Mouse (Mus musculus) midbrain, embryonic 14.5 days (tissue): ENCODE results near the gene Ttc3. TPM values are rescaled to one million over a fixed set of nuclear protein-coding genes. Genes with fewer than 3 reads are reported as not detected.

Experiments used
- polyA plus RNA-seq: library from polyadenylated mRNA; unstranded; fragments of >200 nt; fragmentation: Nextera tagmentation; extraction: Ambion mirVana; gene quantifications from 2 replicates; pipeline ENCODE4 v1.2.1, GENCODE M21; 2014

The Ttc3 gene
- polyA plus RNA-seq, 1 experiment from 2014 or later, result 1,144 TPM

Other genes with a start within 250 kb of the Ttc3 start
- gene Hlcs, start 57.0 kb upstream of the Ttc3 start, polyA plus RNA-seq, result 6.6 and 7.2 TPM in 2 replicates
- gene Ripply3, start 42.2 kb upstream of the Ttc3 start, polyA plus RNA-seq, result 0.70 and 1.2 TPM in 2 replicates
- 103 and 163 TPM in 2 replicates for gene Pigp, start 1.2 kb downstream of the Ttc3 start, polyA plus RNA-seq
- 73.7 and 76.3 TPM in 2 replicates for gene Vps26c, start 156.2 kb downstream of the Ttc3 start, polyA plus RNA-seq
- 16.8 and 20.8 TPM in 2 replicates for gene Dyrk1a, start 199.4 kb downstream of the Ttc3 start, polyA plus RNA-seq